In the genomic region with DNA sequence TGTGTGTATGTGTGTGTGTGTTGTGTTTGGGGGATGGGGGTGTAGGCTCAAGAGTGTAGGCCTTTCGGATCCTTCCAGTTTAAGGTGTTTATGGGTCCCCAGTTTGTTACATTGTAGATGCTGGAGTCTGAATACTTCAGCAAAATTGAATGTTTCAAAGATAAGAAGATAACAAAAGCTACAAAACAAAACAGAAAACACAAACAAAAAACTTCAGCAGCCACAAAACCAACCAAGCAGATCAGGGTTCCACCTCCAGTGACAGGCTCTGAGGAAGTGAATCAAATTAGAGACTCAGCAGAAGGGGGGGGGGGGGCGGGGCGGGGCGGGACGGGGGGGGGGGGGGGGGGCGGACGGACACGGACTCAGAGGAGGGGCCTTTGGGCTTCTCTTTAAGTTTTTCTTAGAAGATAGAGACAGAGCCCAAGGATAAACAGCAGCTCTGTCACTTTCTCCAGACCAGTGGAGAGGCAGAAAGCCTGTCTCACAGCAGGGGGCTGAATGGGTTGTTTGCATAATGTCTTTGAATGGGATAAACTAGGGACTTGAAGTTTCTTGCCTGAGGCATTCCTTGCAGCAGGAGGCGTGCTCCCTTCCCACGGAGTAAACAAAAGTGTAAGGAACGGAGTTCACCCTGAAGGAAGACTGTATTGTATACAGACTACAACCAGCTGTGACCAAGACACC, we compare ENCODE assay signal across 9 mouse cellular contexts. TPM values are rescaled to one million over a fixed set of nuclear protein-coding genes. Genes with fewer than 3 reads are reported as not detected.
DNase-seq lines count a peak whose midpoint lies in the region; ATAC-seq lines count a peak whose summit lies in the region.
"Had no signal": no experiment of that assay in that cellular context is flagged by ENCODE, and none has a peak within 500 bp of the region (broad histone marks: within the 10 kb centered on the region; RNA-seq: fewer than 3 reads in every experiment).

No protein-coding gene starts in this region.

- H3K4me2 ChIP-seq in liver, embryonic 13.5 days, result 0 out of 2 replicates have a peak overlapping the region, but pooled peaks have one; percentile 0
- H3K4me2 ChIP-seq in embryonic facial prominence, embryonic 14.5 days (ENCODE audit: low read depth, low read length), result peak overlapping the region; percentile 13
- H3K4me2 ChIP-seq in kidney, embryonic 15.5 days, result 0 out of 2 replicates have a peak overlapping the region, but pooled peaks have one; percentile 0
- no peak overlapping the region for H3K4me2 ChIP-seq in neural tube, embryonic 11.5 days (ENCODE audit: low read depth)
- H3K4me2 ChIP-seq: limb, embryonic 13.5 days had no signal

- H3K4me3 ChIP-seq in liver, embryonic 13.5 days (replicated peaks), result no peak overlapping the region
- no peak overlapping the region for H3K4me3 ChIP-seq in embryonic facial prominence, embryonic 14.5 days (ENCODE audit: low read depth, low read length)
- H3K4me3 ChIP-seq in kidney, embryonic 15.5 days (replicated peaks), result no peak overlapping the region
- no peak overlapping the region for H3K4me3 ChIP-seq in neural tube, embryonic 11.5 days (ENCODE audit: low read depth, low read length)
- H3K4me3 ChIP-seq: limb, embryonic 13.5 days had no signal

- H3K4me1 ChIP-seq in liver, embryonic 13.5 days (replicated peaks), result peaks cover 11% of the 10 kb centered on the region
- peaks cover 6% of the 10 kb centered on the region; the same call in 1 of the 2 replicates for H3K4me1 ChIP-seq in embryonic facial prominence, embryonic 14.5 days (ENCODE audit: control insufficient read depth, insufficient read depth, low read length)
- peaks cover 16% of the 10 kb centered on the region for H3K4me1 ChIP-seq in kidney, embryonic 15.5 days
- peaks cover 5% of the 10 kb centered on the region; the same call in 1 of the 2 replicates for H3K4me1 ChIP-seq in neural tube, embryonic 11.5 days (ENCODE audit: control insufficient read depth, insufficient read depth, low read length)

- no peaks in the 10 kb centered on the region for H3K27me3 ChIP-seq in liver, embryonic 13.5 days
- H3K27me3 ChIP-seq in embryonic facial prominence, embryonic 14.5 days (replicated peaks; ENCODE audit: control insufficient read depth, insufficient read depth, low read length), result no peaks in the 10 kb centered on the region
- no peaks in the 10 kb centered on the region for H3K27me3 ChIP-seq in kidney, embryonic 15.5 days
- H3K27me3 ChIP-seq in neural tube, embryonic 11.5 days (ENCODE audit: control insufficient read depth, insufficient read depth, low read length), result no peaks in the 10 kb centered on the region
- H3K27me3 ChIP-seq: limb, embryonic 13.5 days had no signal

- H3K9me3 ChIP-seq in liver, embryonic 13.5 days (replicated peaks), result no peaks in the 10 kb centered on the region
- no peaks in the 10 kb centered on the region for H3K9me3 ChIP-seq in embryonic facial prominence, embryonic 14.5 days (ENCODE audit: control insufficient read depth, low read length)
- no peaks in the 10 kb centered on the region for H3K9me3 ChIP-seq in kidney, embryonic 15.5 days (replicated peaks)
- H3K9me3 ChIP-seq in neural tube, embryonic 11.5 days (ENCODE audit: control insufficient read depth, low read length), result no peaks in the 10 kb centered on the region
- H3K9me3 ChIP-seq: limb, embryonic 13.5 days had no signal

- WGBS in liver, embryonic 13.5 days (ENCODE audit: insufficient replicate concordance), result 20% methylated on average over 7 of the region's 11 CpGs
- 21% methylated on average over 4 of the region's 11 CpGs for WGBS in embryonic facial prominence, embryonic 14.5 days
- 24% methylated on average over 4 of the region's 11 CpGs for WGBS in kidney, embryonic 15.5 days
- 12% methylated on average over 6 of the region's 11 CpGs for WGBS in neural tube, embryonic 11.5 days

- no peak overlapping the region for H3K9ac ChIP-seq in liver, embryonic 13.5 days
- H3K9ac ChIP-seq in embryonic facial prominence, embryonic 14.5 days (ENCODE audit: low read depth, low read length), result no peak overlapping the region
- H3K9ac ChIP-seq in kidney, embryonic 15.5 days, result no peak overlapping the region
- no peak overlapping the region for H3K9ac ChIP-seq in neural tube, embryonic 11.5 days (ENCODE audit: low read length)
- H3K9ac ChIP-seq: limb, embryonic 13.5 days had no signal

- no peak for DNase-seq in liver, embryonic 13.5 days
- no peak for DNase-seq in liver
- peak; percentile 74 for DNase-seq in embryonic facial prominence, embryonic 14.5 days (ENCODE audit: low spot score)
- DNase-seq in neural tube, embryonic 11.5 days (ENCODE audit: low spot score), result peak; percentile 70
- DNase-seq in cerebellum, adult 11-12 months, result no peak
- DNase-seq in urinary bladder, postnatal 4 days (ENCODE audit: low spot score in 2 of 2), result no peak

- no peak for ATAC-seq in liver, embryonic 13.5 days (ENCODE audit: low read depth)
- peak; percentile 53; the same call in 1 of the 2 replicates for ATAC-seq in embryonic facial prominence, embryonic 14.5 days (ENCODE audit: low read depth)
- ATAC-seq in kidney, embryonic 15.5 days (replicated peaks; ENCODE audit: low FRiP score), result peak; percentile 59
- ATAC-seq in neural tube, embryonic 11.5 days (ENCODE audit: insufficient read depth, low FRiP score, low TSS enrichment), result peak; percentile 74
- no peak for ATAC-seq in monocyte, adult 5-6 weeks (replicated peaks; ENCODE audit: insufficient number of reproducible peaks, low FRiP score, low TSS enrichment, poor library complexity, severe bottlenecking)

- no peaks in the 10 kb centered on the region for H3K36me3 ChIP-seq in liver, embryonic 13.5 days
- no peaks in the 10 kb centered on the region for H3K36me3 ChIP-seq in embryonic facial prominence, embryonic 14.5 days (ENCODE audit: control insufficient read depth, insufficient read depth, low read length)
- no peaks in the 10 kb centered on the region for H3K36me3 ChIP-seq in kidney, embryonic 15.5 days
- no peaks in the 10 kb centered on the region for H3K36me3 ChIP-seq in neural tube, embryonic 11.5 days (ENCODE audit: control insufficient read depth, insufficient read depth, low read length)
- H3K36me3 ChIP-seq: limb, embryonic 13.5 days had no signal

- no peak overlapping the region for H3K27ac ChIP-seq in liver, embryonic 13.5 days
- no peak overlapping the region; the same call in 1 of the 2 replicates for H3K27ac ChIP-seq in embryonic facial prominence, embryonic 14.5 days (replicated peaks; ENCODE audit: low read depth, low read length)
- peak overlapping the region; percentile 49; the same call in 1 of the 2 replicates for H3K27ac ChIP-seq in kidney, embryonic 15.5 days
- no peak overlapping the region for H3K27ac ChIP-seq in neural tube, embryonic 11.5 days (ENCODE audit: low read depth, low read length)
- H3K27ac ChIP-seq: limb, embryonic 13.5 days had no signal

RNA-seq across cellular contexts. Expression of a gene that starts 8.9 kb away (rescaled TPM):
- polyA plus RNA-seq in liver, embryonic 13.5 days (2015; fragmentation: Nextera tagmentation; extraction: Ambion mirVana), result 10.8 and 10.9 TPM in 2 replicates
- 43.3 and 48.6 TPM in 2 replicates for polyA plus RNA-seq in embryonic facial prominence, embryonic 14.5 days (2014; fragmentation: Nextera tagmentation; extraction: Ambion mirVana)
- polyA plus RNA-seq in kidney, embryonic 15.5 days (2015; fragmentation: Nextera tagmentation; extraction: Ambion mirVana), result 32.0 and 36.2 TPM in 2 replicates
- polyA plus RNA-seq in neural tube, embryonic 11.5 days (2014; fragmentation: Nextera tagmentation; extraction: Ambion mirVana), result 52.7 and 55.4 TPM in 2 replicates
- 8.6 to 15.9 TPM (median 11.1 TPM) in 3 replicates for total RNA-seq in monocyte, adult 5-6 weeks (2017)

Comparison
In these comparisons a context has a peak if more than half of its experiments do, and no peak if none do; other contexts are left out.
1. ATAC-seq: peak in embryonic facial prominence, embryonic 14.5 days (single experiment), kidney, embryonic 15.5 days (single experiment) and neural tube, embryonic 11.5 days (single experiment); none in liver, embryonic 13.5 days (single experiment) and monocyte, adult 5-6 weeks (single experiment).
2. DNase-seq: peak in embryonic facial prominence, embryonic 14.5 days (single experiment) and neural tube, embryonic 11.5 days (single experiment); none in liver, embryonic 13.5 days (single experiment), liver (single experiment), cerebellum, adult 11-12 months (single experiment) and urinary bladder, postnatal 4 days (0 of 2).